Mouse (Mus musculus) C2C12 (cell line): ENCODE data around the gene Nell1. TPM values are rescaled to one million over a fixed set of nuclear protein-coding genes. Genes with fewer than 3 reads are reported as not detected.

Experiments used
- H3K27me3 ChIP-seq: one replicate; pipeline ENCODE4 v1.6.1; 2011; ENCODE audit not compliant: control insufficient read depth, insufficient read depth, insufficient read length
- H3K36me3 ChIP-seq: one replicate; pipeline ENCODE4 v1.6.1; 2011; ENCODE audit not compliant: control insufficient read depth, insufficient read depth
- H3K4me3 ChIP-seq: one replicate; pipeline ENCODE4 v1.5.1; 2011; ENCODE audit warnings: mild to moderate bottlenecking, control low read depth; ENCODE audit not compliant: poor library complexity, insufficient read depth, severe bottlenecking
- H3K79me2 ChIP-seq: one replicate; pipeline ENCODE4 v1.6.1; 2011; ENCODE audit not compliant: control insufficient read depth, insufficient read depth
- H3K79me3 ChIP-seq: one replicate; pipeline ENCODE4 v1.6.1; 2011; ENCODE audit warnings: low read depth, control low read depth
- H3ac ChIP-seq: one replicate; pipeline ENCODE3; 2011; ENCODE audit warnings: low read depth; ENCODE audit not compliant: control insufficient read depth, insufficient read length
- CEBPB ChIP-seq: IDR thresholded peaks from one replicate; pipeline ENCODE4 v1.6.1; 2011; ENCODE audit warnings: low read depth, mild to moderate bottlenecking, control low read depth, moderate library complexity
- CTCF ChIP-seq: IDR thresholded peaks from one replicate; pipeline ENCODE4 v1.5.1; 2011; ENCODE audit not compliant: control insufficient read depth, insufficient read depth, insufficient read length
- FOSL1 ChIP-seq: IDR thresholded peaks from one replicate; pipeline ENCODE4 v1.8.0; 2011; ENCODE audit warnings: mild to moderate bottlenecking, low read length; ENCODE audit not compliant: poor library complexity, insufficient read depth, severe bottlenecking
- MAX ChIP-seq: IDR thresholded peaks from one replicate; pipeline ENCODE4 v1.6.1; 2011; ENCODE audit warnings: mild to moderate bottlenecking, control low read depth
- MYOD1 ChIP-seq: IDR thresholded peaks from one replicate; pipeline ENCODE4 v1.6.1; 2011; ENCODE audit warnings: low read depth; ENCODE audit not compliant: control insufficient read depth, insufficient read length
- MYOG ChIP-seq: IDR thresholded peaks from one replicate; pipeline ENCODE4 v1.6.1; 2011; ENCODE audit not compliant: control insufficient read depth, insufficient read length; ENCODE audit errors: extremely low read depth
- USF1 ChIP-seq: IDR thresholded peaks from one replicate; pipeline ENCODE4 v1.6.1; 2011; ENCODE audit warnings: low read depth, mild to moderate bottlenecking, control low read depth, moderate library complexity
- polyA plus RNA-seq: library from polyadenylated mRNA; unstranded; fragments of >200 nt; fragmentation: generic; extraction: Trizol; gene quantifications from one replicate; pipeline ENCODE4 v1.2.1, GENCODE M21; 2012; ENCODE audit warnings: missing spikeins

Nell1 gene
- polyA plus RNA-seq, 1 experiment: not detected

DNA sequence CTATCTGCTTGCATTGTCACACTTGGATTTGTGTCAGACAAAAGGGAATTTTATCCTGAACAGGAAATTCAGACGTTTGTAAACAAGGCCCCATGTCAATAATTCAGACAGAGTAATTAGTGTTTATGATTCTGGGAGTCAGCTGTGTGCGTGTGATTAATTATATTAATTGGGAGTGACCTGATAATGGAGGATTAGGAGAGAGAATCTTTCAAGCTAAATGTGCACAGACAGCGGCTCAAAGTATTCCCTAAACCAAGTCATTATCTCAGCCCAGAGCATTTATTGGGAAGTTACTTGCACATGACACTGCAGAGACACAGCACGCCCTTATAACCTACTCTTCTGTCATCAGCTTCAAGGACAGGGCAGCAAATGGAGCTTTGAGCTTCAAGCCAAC lies 697.6 kb downstream of the Nell1 start:
- TF ChIP-seq CTCF (no peak), MYOD1 (no peak), MYOG (no peak), CEBPB (no peak), FOSL1 (no peak), MAX (no peak), USF1 (no peak)
- H3K79me2 ChIP-seq: no peaks in the 10 kb centered on the region

DNA sequence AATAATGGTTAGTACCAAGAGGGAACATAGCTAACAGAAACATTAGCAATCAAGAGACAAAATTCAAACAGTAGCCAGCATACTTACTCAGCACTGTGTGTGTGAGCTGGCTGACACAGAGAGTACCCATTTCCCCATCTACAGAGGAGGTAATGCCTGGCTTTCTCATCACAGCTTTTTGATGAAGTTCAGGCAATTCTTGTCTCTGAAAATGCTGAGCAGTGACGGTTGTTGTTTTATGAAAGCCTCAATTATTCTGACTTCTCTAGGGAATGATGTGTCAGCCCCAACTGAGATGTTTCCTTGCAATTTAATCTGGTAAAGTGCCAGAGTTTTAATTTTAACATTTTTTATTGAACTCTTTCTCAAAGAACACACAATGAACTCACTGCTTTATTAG lies 700.8 kb downstream of the Nell1 start:
- Histone ChIP-seq H3ac (no peak overlapping the region), H3K36me3 (no peaks in the 10 kb centered on the region), H3K79me3 (no peaks in the 10 kb centered on the region), H3K79me2 (no peaks in the 10 kb centered on the region), H3K27me3 (no peaks in the 10 kb centered on the region), H3K4me3 (no peak overlapping the region)
- TF ChIP-seq CTCF (no peak), MYOG (no peak), FOSL1 (no peak)

More for the DNA sequence above, 697.6 kb downstream of the Nell1 start:
- H3K4me3 ChIP-seq: no peak overlapping the region
- no peaks in the 10 kb centered on the region for H3K27me3 ChIP-seq
- no peaks in the 10 kb centered on the region for H3K36me3 ChIP-seq
- H3K79me3 ChIP-seq: no peaks in the 10 kb centered on the region
- H3ac ChIP-seq: no peak overlapping the region

DNA sequence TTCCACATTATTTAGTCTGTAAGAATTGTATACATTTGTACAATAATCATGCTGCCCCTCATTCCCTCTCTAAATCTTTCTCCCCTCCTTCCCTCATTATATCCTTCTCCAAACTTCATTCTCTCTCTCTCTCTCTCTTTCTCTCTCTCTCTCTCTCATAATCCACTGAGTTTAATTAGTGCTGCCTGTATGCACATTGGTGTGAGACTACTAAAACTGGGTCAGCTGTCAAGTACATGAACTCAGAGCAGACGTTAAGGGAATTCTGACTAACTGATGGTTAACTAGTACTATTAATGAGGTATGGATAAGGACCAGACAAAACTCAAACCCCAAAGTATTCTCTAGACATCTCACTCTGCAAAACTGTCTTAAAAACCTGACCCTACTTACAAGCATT lies 702.8 kb downstream of the Nell1 start:
- TF ChIP-seq FOSL1: no peak
- H3K36me3 ChIP-seq: no peaks in the 10 kb centered on the region
- no peaks in the 10 kb centered on the region for H3K79me3 ChIP-seq
- H3K4me3 ChIP-seq: no peak overlapping the region
- no peak overlapping the region for H3ac ChIP-seq
- H3K27me3 ChIP-seq: no peaks in the 10 kb centered on the region
- no peaks in the 10 kb centered on the region for H3K79me2 ChIP-seq

DNA sequence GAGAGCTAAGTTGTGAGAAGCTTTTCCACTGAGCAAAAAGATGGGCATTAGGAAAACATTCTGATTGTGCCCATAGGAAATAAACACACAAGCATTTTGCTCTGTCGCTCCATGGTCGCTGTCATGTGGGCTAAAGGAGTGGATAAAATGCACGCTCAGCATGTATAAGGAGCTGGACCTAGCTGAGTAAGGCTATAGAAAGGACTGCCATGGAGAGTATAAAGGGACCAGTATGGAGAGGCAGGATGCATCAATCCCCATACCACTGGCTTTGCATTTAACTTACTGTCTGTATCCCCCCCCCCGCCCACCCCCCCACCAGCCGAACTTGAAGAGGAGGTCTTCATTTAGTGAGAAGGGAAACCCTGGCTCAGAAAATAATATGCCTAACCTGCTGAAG lies 711.7 kb downstream of the Nell1 start:
- TF ChIP-seq MYOD1 (no peak), CEBPB (no peak)

DNA sequence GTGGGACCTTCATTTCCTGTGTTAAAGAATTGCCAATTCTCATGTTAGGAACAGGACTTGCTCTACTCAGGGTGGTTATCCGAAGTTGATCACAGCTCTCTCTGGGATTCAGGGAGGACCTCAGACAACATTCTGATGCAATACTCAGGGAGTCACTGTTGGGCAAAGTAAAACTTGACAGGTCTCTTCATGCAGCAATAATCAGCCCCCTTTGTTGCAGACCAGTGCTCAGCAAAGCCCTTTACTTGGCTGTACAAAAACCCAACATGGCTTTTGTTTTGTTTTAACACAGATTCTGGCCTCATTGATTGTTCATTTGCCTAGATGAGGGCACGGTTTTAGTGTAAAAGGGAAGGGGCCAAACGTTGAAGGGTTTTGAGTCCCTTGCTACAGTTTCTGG lies 750.5 kb downstream of the Nell1 start:
- Histone ChIP-seq H3K79me3 (no peaks in the 10 kb centered on the region), H3K27me3 (no peaks in the 10 kb centered on the region), H3ac (no peak overlapping the region), H3K36me3 (no peaks in the 10 kb centered on the region), H3K4me3 (no peak overlapping the region), H3K79me2 (no peaks in the 10 kb centered on the region)
- TF ChIP-seq CTCF: no peak
- TF ChIP-seq FOSL1: no peak
- no peak for TF ChIP-seq MYOD1
- TF ChIP-seq CEBPB: no peak

More for the DNA sequence above, 711.7 kb downstream of the Nell1 start:
- H3K4me3 ChIP-seq: no peak overlapping the region
- H3K36me3 ChIP-seq: no peaks in the 10 kb centered on the region
- H3K27me3 ChIP-seq: no peaks in the 10 kb centered on the region
- no peak overlapping the region for H3ac ChIP-seq
- H3K79me2 ChIP-seq: no peaks in the 10 kb centered on the region
- no peaks in the 10 kb centered on the region for H3K79me3 ChIP-seq

DNA sequence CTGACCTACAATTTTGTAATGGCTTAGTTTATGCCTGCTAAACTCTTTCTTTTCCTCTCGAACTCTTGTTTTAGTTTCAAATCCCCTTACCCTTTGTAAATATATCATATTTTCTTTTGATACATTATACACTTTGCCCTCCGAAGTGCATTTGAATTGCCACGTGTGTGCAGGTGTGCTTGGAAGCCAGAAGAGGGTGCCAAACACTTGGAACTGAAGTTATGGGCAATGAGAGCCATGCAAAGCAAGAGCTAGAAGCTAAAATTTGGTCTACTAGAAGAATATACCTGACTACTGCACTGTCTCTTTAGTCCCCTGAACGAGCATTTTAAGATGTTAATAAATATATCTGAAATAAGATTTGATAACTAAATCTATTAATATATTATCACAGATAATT lies 756.3 kb downstream of the Nell1 start:
- no peak for TF ChIP-seq CEBPB
- no peak for TF ChIP-seq USF1
- no peak for TF ChIP-seq MYOD1
- TF ChIP-seq MYOG: no peak
- TF ChIP-seq MAX: no peak
- TF ChIP-seq FOSL1: no peak
- Histone ChIP-seq H3ac (no peak overlapping the region), H3K4me3 (no peak overlapping the region), H3K27me3 (no peaks in the 10 kb centered on the region), H3K79me3 (no peaks in the 10 kb centered on the region), H3K79me2 (no peaks in the 10 kb centered on the region), H3K36me3 (no peaks in the 10 kb centered on the region)

DNA sequence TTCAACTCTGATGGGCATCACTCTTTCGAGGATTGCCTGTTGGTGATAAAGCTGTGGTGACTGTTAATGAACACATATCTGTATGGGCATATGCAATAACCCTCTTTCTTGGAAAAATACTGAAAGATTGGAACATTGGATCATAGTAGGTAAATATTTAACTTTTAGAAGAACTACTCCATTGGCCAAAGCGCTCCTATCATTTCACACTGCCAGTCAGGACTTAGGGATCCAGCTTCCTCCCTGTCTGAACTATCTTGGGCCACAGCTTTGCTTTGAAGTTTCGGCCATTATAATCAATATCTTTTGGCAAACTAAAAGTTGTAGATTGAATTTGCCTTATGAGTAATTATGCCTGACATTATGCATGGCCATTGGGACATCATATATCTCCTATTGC lies 780.9 kb downstream of the Nell1 start:
- no peak overlapping the region for H3K4me3 ChIP-seq
- H3ac ChIP-seq: no peak overlapping the region
- H3K27me3 ChIP-seq: no peaks in the 10 kb centered on the region
- no peaks in the 10 kb centered on the region for H3K79me2 ChIP-seq
- TF ChIP-seq CEBPB (no peak), MAX (no peak)
- no peaks in the 10 kb centered on the region for H3K79me3 ChIP-seq
- H3K36me3 ChIP-seq: no peaks in the 10 kb centered on the region
